Mouse (Mus musculus): Measurements from ENCODE around the gene Il17ra.

DNA sequence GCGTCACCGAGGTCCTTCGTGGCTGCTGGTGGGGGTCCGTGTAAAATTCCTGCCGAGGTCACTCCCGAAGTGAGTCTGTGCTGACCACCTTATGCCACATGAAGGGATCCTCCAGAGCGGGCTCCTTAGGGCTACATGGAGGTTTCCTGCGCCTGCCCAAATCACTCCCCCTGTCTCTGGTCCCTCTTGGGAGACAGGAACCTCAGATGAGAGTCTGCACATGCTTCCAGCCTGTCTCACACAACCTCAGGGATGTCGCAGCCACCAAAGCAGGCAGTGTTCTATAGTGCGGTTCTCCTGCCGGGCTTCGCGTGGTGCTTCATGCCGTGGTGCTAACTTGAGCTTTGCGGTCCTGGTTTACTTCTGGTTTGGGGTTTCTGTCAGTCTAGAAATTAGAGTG lies 1.8 kb upstream of the Il17ra start:
- TF ChIP-seq CTCF (IDR thresholded peaks at IDR 0.05; ENCODE audit: low read depth, low read length) (no peak), POLR2A (IDR thresholded peaks at IDR 0.05; ENCODE audit: extremely low read depth, insufficient read depth, low read length) (no peak)
